Mouse (Mus musculus) layer of hippocampus, adult 9-10 months (tissue): ENCODE results near the gene Prpf19.

Experiments
- DNase-seq: peaks from one replicate; pipeline ENCODE4 v3.0.0; 2022; ENCODE audit warnings: low spot score

The Prpf19 gene

GRCm38 (mm10) chr19:10895708-10896107, 677 bp downstream of the Prpf19 start:
- DNase-seq = no peak

DNA sequence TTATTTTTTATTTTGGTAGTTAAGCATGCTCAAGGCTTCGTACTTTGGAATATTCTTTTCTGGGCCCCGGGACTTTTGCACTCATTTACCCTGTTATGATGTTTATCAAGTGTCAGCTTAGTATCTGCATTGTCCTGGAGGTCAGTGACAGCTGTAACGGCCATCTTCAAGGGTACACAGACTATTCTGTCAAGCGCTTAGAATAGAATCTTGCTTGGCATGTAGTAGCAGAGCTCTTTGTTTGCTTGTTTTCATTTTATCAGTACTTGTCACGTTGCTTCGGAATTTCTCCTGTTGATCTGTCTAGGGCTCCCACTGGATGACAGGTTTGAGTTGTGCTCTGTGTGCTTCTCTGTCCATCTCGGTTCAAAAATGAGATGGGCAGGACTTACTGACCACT, 1.8 kb downstream of the Prpf19 start:
- DNase-seq = no peak

DNA sequence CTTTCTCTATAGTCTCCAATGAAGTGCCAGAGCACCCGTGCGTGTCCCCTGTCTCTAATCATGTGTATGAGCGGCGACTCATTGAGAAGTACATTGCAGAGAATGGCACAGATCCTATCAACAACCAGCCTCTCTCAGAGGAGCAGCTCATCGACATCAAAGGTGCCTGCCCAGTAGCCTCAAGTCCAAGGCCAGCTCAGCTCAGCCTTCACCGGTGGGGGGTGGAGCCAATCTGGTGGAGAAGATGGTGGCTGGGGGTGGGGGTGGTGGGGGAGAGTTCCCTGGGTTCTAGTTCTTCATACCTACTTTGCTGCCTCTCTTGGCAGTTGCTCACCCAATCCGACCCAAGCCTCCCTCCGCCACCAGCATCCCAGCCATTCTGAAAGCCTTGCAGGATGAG, 2.5 kb downstream of the Prpf19 start:
- no peak for DNase-seq

DNA sequence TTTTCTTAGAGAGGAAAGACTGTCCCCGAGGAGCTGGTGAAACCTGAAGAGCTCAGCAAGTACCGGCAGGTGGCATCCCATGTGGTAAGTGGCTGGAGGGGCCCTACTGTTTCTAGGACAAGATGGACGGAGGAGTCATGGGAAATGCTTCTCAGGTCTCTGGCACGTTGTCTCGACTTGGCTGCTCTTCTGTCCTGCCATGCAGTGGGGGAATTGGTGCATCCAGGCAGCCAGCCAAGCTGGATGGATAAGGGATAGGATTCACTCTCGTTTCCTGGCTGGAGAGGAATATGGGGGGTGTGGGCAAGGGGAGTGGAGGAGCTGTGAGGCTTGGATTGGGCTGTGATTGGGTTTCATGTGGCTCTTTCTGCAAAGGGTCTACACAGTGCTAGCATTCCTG, 5.3 kb downstream of the Prpf19 start:
- no peak for DNase-seq

DNA sequence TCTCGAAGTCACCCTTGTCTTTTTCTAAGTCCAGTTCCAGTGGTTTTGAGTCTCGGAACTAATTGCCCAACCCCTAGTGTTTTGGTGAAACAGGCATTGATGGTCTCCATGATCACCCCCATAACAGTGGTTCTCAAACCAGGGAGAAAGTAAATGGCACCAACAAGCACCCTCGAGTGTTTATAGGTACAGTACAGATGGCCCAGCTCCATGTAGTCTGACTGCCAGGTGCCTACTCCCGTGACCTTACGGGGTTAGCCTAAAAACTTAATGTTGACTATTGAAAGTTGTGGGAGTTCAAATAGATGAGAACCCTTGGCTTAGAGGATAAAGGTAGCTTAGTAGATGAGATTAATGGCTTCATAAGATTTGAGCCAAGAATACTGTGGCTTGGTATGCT, 6.0 kb downstream of the Prpf19 start:
- DNase-seq = no peak

- DNase-seq = no peak
Measured at GRCm38 (mm10) chr19:10904512-10904911, 9.5 kb downstream of the Prpf19 start.

GRCm38 (mm10) chr19:10904927-10905727, 10.1 kb downstream of the Prpf19 start:
- peak; percentile 7 for DNase-seq

GRCm38 (mm10) chr19:10905728-10906000, 10.6 kb downstream of the Prpf19 start:
- DNase-seq = no peak

DNA sequence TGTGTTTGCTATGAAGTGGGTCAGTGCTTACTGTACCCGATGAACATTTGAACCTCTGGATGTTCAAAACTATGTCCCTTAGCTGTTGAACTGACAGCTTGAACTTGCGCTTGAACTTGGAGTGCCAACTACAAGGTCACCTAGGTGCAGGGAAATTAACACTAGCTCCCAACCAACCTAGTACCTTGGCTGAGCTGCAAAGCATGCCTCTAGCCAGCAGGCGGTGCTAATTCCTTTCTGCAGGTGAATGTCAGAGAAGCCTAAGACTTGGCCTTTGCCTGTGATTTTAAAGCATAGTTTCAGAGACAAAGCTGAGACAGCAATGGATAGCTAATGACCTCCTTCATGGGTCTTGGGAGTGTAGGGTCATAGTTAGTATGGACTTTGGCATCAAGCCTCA, 12.9 kb downstream of the Prpf19 start:
- peak; percentile 50 for DNase-seq

- DNase-seq = no peak
Measured at GRCm38 (mm10) chr19:10909087-10909721, 14.2 kb downstream of the Prpf19 start.

DNA sequence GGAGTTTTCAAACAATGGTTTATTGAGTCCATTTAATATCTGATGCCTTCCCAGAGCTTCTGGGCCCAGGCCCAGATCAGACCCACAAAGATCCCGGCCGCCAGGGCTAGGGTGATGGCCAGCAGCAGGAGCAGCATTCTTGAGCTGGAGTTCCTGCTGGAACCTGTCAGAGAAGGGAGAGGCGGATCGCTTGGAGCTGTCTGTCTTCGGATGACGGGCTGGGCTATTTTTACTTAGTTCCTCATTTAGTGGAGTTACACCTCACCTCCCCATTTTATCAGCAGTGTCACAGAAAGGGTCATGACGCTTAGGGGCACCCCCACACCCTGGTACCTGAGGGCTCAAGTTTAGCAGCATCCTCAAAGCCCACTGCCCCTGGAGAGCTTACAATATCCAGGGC, 19.3 kb downstream of the Prpf19 start:
- DNase-seq = no peak

DNA sequence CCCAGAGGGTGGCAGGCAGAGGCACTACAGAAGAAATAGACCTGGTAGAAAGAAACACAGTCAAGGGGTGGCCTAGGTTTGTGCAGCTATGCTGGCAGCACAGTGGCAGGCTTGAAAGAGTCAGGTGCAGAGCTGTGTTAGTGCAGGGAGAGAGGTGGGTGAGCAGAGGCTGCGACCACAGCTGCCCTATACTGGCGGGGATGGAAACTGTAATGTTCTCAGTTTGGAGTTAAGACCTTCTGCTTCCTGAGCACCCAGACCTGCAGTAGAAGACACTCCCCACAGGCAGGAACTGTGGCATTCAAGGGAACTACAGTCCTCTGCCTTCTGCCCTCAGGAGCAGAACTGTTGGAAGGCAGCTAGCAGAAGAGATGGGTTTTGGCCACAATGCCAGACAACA, 19.8 kb downstream of the Prpf19 start:
- DNase-seq = no peak

DNA sequence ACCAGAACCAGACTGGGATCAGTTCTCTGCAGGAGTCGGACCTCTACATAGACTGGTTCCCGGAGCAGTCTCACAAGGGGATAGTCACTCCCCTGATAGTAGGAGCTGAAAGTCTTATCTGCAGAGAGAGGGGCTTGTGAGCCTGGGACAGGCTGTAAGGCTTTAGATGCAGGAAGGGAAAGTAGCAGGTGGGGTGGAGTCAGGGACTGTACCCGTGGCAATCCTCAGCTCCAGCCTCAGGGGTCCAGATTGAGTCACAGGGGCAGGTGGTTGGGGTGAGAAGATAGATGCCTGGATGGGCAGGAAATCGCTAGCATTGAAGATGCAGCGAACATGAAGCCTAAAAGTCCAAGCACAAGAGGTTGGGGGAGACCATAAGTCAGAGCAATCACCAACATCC, 21.5 kb downstream of the Prpf19 start:
- DNase-seq = no peak

GRCm38 (mm10) chr19:10918321-10918991, 23.4 kb downstream of the Prpf19 start:
- DNase-seq = no peak

GRCm38 (mm10) chr19:10920532-10920931, 25.5 kb downstream of the Prpf19 start, which contains the start of gene Zp1:
Gene Zp1, minus strand, starts transcription at chr19:10920632.
- no peak for DNase-seq

- no peak for DNase-seq
Measured at GRCm38 (mm10) chr19:10921058-10921457, 26.0 kb downstream of the Prpf19 start.

GRCm38 (mm10) chr19:10924220-10924619, 29.2 kb downstream of the Prpf19 start:
- DNase-seq = no peak

DNA sequence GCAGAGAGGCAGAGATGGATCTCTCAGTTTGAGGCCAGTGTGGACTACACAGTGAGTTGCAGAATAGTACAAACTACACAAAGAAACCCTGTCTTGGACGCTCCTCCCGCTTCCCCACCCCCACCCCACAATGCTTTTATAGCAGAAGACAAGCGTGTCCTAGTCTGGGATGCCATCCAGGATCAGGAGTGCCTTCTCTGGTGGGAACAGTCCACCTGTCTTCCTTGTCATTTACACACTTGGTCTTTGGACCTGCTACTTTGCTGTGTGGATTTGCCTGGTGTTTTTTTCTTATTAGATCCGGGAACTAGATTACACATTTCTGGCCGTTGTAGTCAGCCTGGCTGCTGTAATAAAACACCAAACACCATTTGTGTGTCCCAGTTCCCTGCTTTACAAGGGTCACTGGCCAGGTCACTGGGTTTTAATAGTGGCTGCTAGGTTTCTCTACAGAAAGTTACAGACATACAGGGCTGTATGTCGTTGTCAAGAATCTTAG, 31.1 kb downstream of the Prpf19 start:
- no peak for DNase-seq

GRCm38 (mm10) chr19:10926666-10927065, 31.6 kb downstream of the Prpf19 start:
- DNase-seq = no peak

DNA sequence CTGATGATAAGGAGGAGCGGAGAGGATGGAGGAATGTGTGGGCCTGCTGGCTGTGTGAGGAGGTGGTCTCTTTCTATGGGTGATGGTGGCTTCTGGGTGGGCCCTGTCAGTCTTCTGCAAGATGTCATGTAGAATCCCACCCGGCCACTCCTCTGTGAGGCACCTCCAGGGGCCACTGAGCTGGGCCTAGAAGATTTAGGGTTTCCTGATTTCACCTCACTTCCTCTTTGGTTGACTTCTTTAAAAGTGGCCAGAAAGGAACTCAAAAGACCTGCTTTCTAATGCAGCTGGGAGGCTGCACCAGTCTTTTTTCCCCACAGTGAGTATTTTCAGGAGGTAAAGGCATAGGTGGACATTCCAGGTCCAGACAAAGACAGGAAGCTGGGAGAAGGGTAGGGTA, 35.6 kb downstream of the Prpf19 start:
- no peak for DNase-seq

DNA sequence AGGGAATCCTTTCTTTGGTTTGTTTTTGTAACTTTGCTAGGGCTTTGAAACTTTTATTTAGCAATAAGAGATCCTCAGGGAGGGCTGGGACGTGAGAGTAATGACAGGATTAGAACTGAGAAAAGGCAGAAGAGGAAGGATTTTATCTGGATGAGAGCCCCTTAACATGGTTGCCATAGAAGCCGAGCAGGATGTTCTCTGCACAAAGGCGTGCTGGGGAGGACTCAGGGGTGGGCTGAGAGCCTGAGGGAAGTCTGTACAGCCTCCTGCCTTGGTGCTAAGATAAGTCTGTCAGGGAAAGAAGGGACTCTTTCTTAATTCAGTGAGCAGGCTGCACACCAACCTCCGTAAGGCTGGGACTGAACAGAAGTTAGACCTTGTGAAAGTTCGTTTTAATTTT, 40.0 kb downstream of the Prpf19 start:
- no peak for DNase-seq

DNA sequence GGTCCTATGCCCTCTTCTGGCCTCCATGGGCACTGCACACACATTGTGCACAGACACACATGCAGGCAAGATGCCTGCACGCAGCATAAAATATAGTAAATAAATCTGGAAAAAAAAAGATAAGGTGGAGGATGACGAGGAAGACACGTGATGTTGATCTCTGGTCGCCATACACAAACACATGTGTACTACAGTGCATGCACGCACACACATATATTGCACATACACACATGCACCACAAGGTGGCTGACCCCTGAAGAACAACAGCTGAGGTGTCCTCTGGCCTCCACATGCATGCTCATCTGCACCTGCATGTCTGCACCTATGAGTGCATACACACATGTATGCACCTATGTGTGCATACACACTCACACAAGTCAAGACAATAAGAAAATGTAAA, 41.0 kb downstream of the Prpf19 start:
- no peak for DNase-seq

GRCm38 (mm10) chr19:10937110-10937563, 42.1 kb downstream of the Prpf19 start, which contains the start of gene Ptgdr2:
Gene Ptgdr2, plus strand, starts transcription at chr19:10937160.
- DNase-seq = no peak
